Mouse (Mus musculus): ENCODE measurements around the gene Polr1a.

The Polr1a gene

DNA sequence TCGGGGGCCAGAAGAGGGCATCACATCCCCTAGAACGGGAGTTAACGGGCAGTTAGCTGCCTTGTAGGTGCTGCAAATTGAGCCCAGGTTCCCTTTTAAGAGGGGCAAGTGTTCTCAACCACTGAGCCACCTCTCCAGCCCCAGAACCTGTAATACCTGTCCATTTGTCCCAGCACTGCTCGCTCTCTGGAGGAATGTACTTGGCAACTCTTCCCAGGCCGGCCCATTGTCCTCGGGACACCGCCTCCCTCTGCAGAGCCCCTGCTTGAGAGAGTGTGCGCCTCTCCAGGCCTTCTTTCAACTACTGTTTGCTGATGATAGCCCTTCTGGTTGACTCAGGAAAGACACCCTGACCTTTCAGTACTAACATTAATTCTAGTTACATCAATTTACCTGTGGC is 37.3 kb downstream of the Polr1a start:
- CTCF ChIA-PET, result no interaction called here

DNA sequence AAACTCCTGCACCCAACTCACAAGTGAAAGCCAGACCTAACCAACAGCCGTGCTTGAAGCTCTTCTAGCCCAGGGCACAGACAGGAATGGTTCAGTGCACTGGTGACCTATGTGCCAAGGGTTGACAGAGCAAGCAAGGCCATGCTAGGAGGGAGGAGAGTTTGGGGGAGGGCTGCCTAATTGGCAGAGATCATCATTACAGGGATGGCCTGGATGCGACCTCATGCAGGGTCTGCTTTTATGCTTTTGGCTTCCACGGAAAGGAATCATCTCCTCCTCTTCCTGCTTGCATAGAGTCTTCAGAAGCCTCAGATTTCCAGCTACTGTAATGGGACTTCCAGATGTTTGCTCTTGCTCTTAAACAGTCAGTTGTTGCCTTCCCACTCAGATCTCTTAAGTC is 40.9 kb downstream of the Polr1a start:
- CTCF ChIA-PET, result no interaction called here

DNA sequence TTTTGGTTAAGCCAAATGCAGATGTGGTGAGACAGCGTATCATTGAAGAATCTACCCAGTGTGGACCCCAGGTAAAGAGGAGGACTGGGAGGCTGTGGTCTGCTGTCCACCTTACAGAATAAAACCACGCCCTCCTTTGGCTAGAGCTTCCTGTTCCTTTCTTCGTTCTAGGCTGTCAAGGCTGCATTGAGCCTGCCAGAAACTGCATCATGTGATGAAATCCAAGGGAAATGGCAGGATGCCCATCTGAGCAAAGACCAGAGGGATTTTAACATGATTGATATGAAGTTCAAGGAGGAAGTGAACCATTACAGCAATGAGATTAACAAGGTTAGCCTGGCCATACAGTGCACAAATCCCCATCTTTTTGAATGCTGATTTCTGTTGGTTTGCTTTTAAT is 41.7 kb downstream of the Polr1a start:
- CTCF ChIA-PET, result no interaction called here

DNA sequence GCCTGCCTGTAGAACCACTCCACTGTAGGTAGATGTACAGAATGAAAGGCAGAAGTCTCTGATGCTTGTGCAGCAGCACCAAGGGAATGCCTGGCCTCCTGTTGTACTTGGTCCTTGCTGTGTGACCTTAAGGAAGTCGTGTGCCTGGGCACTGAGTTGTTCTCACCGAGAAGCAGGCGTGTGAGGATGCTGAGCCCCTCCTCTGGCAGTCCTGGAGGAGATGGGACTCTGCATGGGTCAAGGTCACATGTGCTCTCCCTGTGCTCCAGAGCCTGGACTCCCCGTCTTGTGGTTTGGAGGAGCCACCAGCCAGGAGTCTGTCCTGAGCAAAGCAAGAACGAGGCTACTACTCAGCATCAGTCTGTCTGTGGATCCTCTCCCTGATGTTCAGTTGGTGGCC is 42.3 kb downstream of the Polr1a start:
- CTCF ChIA-PET, result no interaction called here

DNA sequence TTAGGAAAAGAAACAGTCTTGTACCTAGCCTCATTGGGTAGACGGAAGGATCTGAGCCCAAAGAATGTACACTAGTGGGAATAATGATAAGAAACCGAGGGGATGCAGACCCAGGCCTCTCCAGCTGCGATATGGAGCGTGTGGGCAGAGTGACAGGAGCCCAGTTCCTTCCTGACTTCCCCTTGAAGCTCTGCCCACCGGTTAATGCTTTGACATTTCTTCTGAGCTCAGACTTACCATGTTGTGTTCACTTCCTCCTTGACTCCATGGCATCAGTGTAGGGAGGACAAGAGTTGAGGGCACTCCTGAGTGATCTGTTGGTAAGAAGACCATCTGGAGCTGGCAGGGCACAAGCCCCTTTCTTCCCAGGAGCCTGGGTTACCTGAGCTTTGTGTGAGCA is 53.3 kb downstream of the Polr1a start:
- CTCF ChIA-PET, result no interaction called here

DNA sequence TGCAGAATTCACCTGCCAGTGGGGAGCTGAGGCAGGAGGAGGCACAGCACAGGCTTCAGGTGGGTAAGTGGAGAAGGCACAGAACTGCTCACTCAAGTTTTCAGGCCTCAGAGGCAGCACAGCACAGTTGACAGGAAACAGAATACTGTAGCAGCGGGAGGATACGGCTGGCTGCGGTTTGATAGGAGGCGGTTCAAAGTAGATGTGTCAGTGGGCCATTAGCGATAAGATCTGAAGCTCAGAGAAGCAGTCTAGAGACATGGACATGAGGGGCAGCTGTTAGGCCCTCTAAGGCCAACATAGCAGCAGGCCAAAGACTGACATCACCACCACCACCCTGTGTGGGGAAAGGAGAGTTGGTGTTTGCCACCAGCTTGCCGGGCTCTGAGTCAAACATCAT is 53.9 kb downstream of the Polr1a start:
- CTCF ChIA-PET, result no interaction called here

DNA sequence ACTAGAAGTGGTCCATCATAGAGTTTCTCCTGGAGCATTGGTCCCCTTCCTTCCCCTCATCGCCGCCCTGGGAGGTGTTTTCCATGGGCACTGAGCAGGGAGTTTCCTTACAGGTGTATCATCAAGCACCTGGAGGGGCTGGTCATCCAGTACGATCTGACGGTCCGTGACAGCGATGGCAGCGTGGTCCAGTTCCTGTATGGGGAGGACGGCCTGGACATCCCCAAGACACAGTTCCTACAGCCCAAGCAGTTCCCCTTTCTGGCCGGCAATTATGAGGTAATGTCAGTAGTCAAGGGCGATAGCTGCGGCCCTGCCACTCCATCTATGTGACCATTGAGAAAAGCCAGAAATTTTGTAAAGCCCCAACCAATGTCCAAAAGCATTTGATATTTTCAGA is 54.7 kb downstream of the Polr1a start:
- CTCF ChIA-PET, result interaction anchor here (0.6 kb wide), 1 partner anchor 154 kb away, joined by 4 read pairs; no protein-coding TSS in a partner anchor

DNA sequence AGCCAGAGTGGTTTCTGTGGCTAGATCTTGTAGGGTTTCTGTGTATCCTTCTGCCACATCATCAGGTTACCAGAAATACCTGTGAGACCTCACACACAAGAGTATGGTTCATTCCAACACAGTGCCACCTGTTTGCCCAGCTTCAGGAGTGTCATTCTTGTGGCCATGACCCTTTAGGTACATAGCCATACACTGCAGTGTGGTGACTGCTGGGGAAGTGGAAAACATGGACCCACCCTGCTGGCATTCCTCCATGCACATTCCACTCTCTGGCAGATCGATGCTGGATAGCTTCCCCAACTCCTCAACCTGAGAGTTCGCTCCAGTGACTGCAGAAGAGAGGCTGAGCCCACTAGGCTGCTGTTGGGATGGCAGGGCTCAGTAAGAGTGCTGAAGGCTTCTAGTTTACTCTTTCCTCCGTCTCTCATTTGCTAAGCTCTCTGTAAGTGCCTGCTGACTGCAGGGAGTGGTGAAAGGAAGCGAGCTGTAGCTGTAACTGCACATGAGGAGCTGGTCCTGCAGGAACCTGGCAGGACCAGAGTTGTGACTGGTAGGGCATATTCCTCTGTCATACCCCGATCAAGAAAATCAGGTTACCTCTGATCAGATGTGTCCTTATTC is 57.9 kb downstream of the Polr1a start:
- CTCF ChIA-PET, result no interaction called here

DNA sequence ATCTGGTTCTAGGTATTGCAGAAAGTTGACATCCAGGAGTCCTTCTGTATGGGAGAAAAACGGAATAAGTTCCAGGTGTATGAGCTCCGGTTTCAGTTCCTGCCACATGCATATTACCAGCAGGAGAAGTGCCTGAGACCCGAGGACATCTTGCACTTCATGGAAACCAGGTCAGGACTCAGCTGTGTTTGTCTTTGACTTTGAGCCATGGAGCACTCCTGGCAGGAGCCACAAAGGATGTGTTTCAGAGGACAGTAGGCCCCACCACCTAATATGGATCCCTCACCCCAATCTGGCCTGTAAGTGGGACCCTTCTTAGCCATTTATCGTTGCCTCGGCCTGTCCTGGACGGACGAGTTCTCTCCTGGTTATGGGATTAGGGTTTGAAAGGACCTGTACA is 59.0 kb downstream of the Polr1a start:
- CTCF ChIA-PET, result no interaction called here

DNA sequence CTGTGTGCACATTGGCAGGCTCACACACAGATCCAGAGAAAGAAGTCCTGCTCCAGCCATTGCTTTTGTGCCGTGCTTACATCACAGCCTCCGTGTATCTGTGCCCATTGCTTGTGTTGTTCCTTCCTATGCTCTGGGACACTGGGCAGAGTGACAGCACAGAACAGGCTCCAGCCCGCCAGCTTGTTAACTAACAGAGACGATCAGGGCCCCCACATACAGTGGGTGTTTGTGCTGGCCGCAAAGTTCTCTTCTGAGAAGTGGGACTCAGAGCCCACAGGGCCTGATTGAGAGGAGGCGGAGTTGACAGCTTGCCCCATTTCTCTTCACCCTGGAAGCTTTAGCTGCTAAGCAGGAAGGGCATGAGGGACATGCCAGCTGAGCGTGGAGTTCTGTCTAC is 60.6 kb downstream of the Polr1a start:
- CTCF ChIA-PET, result no interaction called here

DNA sequence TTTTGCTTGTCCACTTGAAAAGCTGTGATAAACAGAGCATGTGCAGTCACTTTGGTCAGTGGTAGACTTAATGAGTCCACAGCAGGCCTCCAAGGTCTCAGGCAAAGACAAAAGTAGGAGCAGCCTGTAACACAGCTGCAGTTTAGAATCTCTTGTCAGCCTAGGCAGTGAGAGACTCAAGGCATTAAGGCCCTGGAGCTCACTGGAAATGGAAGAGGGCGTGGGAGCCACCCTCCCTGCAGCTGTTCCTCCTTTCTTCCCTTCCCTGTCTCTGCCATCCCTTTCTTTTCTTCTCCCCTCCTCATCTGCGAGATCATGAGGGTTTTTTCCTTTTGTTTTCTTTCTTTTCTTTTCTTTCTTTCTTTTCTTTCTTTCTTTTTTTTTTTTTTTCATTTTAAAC is 61.3 kb downstream of the Polr1a start:
- CTCF ChIA-PET, result no interaction called here

DNA sequence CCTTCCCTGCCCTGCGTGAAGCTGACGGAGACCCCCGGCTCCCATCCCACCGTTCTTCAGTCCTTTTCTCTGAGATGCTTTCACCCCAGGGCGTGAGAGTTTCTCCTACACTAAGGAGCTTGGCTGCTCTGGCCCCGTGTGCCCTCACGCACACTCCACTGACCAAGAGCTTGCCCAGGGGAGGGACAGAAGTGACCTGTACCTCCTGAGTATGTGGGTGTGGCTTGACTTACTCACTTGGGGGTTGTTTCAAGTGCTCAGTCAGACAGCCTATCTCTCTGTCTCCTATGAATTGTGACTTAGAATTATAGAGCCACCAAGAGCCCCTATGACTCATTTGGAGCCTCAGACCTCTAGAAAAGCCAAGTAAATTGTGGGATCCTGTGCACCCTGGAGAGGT is 67.7 kb downstream of the Polr1a start:
- CTCF ChIA-PET, result interaction anchor here (0.5 kb wide), 1 partner anchor 113 kb away, joined by 3 read pairs; no protein-coding TSS in a partner anchor

DNA sequence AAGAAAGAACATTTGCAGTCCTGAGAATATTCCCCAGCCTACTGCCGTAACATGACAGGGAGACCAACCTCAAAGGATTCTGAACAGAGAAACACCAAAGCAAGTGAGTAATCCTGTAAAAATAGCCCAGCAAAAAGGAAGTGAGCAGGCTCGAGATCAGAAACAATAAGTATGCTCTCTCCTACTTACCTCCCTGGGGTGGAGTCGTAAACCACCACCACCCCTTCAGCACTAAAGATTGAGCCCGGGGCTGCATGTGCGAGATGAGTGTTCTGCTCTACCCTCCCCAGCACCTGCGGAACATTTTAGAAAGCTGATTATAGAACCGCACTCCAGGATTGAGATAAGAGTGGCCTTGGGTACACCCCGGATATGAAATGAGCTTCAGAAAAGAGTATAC is 71.3 kb downstream of the Polr1a start:
- CTCF ChIA-PET, result no interaction called here

DNA sequence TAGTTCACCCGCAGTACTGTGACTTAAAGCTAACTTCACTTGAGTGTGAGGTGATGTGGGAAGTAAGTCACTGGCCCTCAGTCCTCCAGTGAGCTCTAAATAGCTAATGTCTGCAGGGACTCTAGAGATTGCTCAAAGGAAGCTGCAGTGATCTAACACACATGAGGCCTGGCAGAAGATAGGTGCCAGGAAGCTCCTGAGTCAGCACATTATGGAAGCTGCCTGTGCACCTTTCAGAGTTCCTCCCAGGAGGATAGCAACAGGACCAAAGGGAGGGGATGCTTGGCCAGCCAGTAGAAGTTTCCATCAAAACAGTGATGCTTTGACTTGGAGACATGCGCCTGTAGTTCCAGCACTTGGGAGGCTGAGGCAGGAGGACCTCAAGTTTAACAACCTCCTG is 71.7 kb downstream of the Polr1a start:
- CTCF ChIA-PET, result no interaction called here

DNA sequence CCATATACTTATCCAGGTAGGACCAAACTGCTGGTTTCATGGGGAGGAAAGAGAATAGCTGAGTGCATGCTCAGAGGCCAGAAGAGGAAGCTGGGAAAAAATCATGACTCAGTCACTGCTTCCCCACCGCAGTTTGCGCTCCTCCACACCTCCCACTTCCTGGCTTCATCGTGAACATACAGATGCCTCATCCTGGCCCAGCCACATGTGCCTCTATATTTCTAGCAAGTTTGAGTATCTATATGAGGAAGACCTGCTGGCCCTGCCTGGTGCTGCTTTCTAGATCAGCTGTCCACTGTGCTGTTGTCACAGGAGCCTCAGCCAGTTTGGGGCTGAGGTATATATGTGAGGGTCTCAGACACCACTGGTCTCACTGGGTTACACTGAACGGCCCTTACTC is 72.6 kb downstream of the Polr1a start:
- CTCF ChIA-PET, result no interaction called here

DNA sequence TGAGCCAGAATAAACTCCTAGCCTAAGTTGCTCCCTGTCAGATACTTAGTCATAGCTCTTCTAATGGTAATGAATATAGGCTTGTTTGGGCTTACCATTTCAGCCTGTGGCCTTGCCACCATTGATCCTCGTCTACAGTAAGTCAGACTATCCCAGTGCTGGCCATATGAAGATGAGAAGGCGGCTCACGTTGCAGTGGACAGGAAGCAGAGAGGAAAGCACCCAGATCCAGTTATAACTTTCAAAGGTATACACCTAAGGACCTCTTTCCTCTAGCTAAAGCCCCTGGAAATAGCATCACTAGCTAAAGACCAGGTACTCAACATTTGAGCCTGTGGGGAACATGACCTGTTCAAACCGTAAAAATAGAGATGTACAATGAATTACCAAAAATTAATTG is 77.1 kb downstream of the Polr1a start:
- CTCF ChIA-PET, result no interaction called here

DNA sequence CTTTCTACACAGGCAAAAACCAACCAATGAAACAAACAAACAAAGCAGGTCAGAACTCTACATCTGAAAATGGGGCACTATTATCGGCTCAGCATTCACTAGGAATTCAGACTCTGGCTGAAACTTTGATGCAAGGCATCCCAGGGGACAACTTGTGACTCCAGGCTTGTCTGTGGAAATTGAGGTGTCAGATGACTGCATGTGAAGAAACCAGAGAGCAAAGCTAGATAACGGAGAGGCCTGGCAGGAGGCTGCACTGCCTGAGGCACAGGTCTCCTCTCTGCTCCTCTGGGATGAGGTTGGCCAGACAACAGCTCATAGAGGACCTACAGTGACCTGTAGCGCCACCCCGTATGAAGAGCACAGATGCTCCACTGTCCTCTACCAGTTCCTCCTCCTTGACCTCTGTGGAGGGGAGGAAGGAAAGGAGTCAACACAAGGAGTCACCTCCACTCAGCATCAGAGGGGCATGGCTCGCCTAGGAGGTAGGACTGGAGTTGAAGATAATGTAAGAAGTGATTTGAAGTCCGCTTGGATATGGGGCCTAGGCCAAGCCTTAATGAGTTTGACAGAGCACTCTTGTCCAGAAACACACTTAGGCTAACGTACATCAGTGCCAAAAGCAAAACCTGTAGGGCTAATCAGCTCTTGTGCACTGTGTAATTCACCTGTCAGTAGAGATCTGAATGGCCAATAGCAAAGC is 78.8 kb downstream of the Polr1a start:
- CTCF ChIA-PET, result no interaction called here

DNA sequence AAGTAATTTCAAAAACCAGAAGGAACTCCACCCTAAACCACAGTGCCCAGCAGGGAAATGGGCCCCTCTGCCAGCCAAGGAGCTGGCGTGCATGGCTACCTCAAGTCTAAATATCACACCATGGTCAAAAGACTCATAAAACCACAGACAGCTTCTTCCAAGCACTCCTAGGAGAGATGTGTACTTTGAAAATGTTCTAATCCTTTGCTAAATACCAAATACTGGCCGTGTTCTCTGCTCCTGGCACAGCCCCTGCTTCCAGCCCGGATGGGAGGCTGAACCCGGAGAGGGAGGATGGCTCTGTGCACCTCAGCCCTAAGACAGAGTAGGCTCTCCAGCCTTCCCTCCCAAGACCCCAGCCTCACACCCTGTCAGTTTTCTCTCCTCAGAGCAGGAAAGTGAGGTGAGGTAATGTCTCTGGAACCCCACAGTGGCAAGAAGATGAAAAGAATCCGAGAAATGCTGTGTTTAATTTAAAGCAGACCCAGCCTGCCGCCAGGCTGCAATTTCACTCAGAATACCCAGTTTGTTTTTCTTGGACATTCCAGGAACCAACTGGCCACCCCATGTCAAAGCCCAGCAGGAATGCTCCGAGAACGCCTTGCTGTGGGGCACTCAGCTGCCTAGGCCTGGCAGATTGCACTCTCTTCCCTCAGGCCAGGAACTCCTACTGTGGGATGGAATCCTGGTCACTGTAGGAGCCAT is 80.9 kb downstream of the Polr1a start:
- CTCF ChIA-PET, result no interaction called here

DNA sequence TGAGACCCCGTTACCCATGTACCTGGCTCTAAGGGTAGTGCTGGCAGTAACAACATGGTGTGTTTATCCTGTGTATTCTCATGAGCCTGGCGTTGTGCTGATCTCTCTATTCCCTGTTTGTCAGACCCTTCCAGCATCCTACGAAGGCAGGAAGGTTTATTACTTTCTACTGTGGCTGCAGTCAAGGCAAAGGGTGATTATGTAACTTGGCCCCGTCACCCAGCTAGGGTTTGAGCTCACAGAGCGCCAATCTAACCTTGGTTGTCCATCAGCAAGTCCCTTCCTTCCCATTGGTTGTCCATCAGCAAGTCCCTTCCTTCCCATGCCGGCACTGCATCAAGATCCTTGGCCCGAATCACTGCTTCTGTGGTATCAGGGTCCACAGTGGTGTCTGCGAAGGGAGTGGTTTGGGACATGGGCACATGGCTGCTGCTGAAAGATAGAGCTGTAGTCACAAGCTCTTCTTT is 81.6 kb downstream of the Polr1a start:
- CTCF ChIA-PET, result no interaction called here

DNA sequence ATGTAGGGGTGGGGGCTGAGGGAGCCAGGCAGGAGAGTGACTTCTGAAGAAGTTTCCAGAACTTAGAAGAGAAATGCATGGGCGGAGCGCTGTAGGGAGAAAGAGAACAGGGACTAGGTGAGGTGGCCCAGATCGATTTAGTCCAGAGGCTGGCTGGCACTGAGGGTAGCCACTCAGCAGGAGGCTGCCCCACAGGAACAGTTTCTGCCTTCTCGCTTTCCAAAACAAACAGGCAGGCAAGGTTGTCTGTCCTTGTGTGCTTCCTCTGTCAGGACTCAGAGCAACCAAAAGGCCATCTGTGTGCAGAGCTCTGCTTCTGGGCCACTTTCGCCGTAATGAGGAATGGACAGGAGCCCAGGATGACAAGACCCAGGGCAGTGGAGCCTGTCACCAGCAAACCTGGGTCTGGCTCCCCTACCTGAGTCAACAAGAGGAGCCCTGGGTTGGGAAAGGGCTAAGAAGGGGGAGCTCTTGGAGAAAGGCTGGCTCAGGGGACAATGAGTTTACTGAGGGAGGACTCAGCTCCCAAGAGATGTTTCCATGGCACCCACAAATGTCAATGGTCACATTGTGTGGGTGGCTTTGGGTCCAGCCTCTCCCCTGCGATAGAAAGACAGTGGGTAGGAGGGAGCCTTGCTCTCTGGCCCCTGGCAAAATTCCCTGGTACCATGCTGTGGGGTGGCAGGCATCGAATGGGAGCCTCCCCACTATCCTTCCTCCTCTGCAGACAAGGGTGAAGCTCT is 82.5 kb downstream of the Polr1a start:
- CTCF ChIA-PET, result no interaction called here

DNA sequence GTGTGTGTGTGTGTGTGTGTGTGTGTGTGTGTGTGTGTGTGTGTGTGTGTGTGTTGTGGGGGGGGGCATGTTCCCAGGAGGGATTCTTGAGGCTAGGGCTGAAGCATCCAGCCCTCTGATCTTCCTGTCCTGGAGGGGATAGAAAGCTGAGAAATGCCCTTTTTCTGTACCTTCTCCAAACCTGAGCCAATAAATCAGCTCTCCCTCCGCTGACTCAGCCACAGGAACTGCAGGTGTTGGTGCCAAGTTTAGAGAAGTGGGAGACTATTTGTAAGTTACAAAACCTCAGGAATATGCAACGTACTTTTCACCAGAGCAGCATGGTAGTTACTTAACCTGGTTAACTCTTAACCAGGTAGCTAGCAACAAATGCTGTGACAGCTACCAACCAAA is 83.1 kb downstream of the Polr1a start:
- CTCF ChIA-PET, result no interaction called here

DNA sequence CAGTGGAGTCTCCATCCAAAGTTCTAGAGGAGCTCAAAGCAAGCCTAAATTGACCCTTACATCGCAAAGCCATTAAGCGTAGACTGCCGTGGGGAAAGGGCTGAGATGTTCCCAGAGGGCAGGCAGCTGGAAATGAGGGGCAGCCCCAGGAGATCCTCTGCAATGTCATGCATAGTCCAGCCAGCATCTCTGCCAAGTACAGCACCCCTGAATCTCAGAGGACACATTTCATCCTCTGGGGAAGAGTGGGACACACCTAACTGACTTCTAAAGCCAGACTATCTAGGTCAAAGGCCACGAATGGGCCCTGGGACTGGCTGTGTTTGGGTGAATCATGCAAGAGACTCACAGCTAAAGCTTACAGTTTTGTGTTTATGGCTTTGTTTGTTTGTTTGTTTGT is 85.2 kb downstream of the Polr1a start:
- CTCF ChIA-PET, result no interaction called here

DNA sequence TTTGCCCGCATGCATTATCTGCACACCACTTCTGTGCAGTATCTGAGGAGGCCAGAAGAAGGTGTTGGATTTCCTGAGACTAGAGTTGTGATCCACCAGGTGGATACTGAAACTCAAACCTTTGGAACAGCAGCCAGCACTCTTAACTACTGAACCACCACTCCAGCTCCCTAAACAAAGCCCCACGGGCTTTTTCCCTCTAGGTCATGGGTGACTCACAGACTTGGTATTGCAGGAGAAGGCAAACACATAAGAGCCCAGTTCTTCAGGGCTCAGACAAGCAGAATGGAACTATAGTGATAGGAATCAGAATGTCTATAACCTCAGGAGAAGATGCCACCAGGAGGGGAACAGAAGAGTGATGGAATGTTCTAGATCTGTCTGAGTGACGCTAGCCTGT is 86.2 kb downstream of the Polr1a start:
- CTCF ChIA-PET, result no interaction called here

Data from spleen, embryonic (tissue).